In the genomic region with DNA sequence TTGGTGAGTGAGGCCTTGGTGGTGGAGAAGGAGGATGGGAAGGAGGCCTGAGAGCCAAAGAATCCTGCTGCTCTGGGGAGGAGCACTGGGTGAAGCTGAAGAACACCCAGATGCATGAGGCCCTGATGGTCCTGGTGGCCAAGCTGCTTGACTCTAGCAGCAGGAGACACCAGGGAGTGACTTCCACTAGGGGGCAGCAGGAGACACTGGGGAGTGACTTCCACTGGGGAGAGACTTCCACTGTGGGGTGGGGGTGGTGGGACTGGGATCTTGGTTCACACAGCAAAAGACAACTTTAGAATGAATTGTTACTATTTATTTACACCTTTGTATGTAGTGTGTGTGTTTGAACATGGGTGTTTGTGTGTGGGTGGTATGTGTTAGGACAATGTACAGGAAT, we compare ENCODE assay signal across 9 mouse cellular contexts. TPM values are rescaled to one million over a fixed set of nuclear protein-coding genes. Genes with fewer than 3 reads are reported as not detected.
DNase-seq lines count a peak whose midpoint lies in the region; TF ChIP-seq lines count a peak whose summit lies in the region.
"Had no signal": no experiment of that assay in that cellular context is flagged by ENCODE, and none has a peak within 500 bp of the region (broad histone marks: within the 10 kb centered on the region; RNA-seq: fewer than 3 reads in every experiment).

No protein-coding gene starts in this region.

- no peak overlapping the region for H3K27ac ChIP-seq in gastrocnemius, adult 2 months

- DNase-seq in gastrocnemius, adult 2 months = peak; percentile 62
- DNase-seq in gastrocnemius, postnatal 36 days = no peak
- peak; percentile 33 for DNase-seq in ovary, postnatal 36 days (ENCODE audit: low spot score)
- no peak for DNase-seq in ovary, adult 18-20 months (ENCODE audit: low spot score)
- DNase-seq in embryo, embryonic 11 days = peak; percentile 46
- peak; percentile 63 for DNase-seq in lung, postnatal 10 days
- DNase-seq in thymus, postnatal 36 days = peak; percentile 69 to 74
- DNase-seq in cerebellum, adult 9-10 months = no peak

- no peak overlapping the region for H3K4me3 ChIP-seq in gastrocnemius, adult 2 months
- H3K4me3 ChIP-seq: myocyte had no signal

- intact Hi-C loops in gastrocnemius, adult 2 months (cut with DNase I) = no loop called here
- intact Hi-C loops in gastrocnemius, postnatal 36 days (cut with DNase I) = loop anchor here (5.0 kb wide), 1 partner anchor 48 kb away; no protein-coding TSS in a partner anchor

- TF ChIP-seq CTCF in gastrocnemius, adult 2 months (IDR thresholded peaks at IDR 0.05) = peak; percentile 62

RNA-seq across cellular contexts. Expression of a gene that starts 9.1 kb away (rescaled TPM):
- 10 to 100 TPM; 21.1 to 24.3 TPM for total RNA-seq in gastrocnemius, adult 2 months (2021)
- 10 to 100 TPM; 13.9 to 28.4 TPM for total RNA-seq in gastrocnemius, postnatal 36 days (2021)

RNA-seq across cellular contexts. Expression of a gene that starts 15.2 kb away (rescaled TPM):
- total RNA-seq in gastrocnemius, adult 2 months (2021) = 1 to 10 TPM; 2.1 to 2.7 TPM
- 1 to 10 TPM; 3.2 to 4.5 TPM for total RNA-seq in gastrocnemius, postnatal 36 days (2021)

Comparison
In these comparisons a context has a peak if more than half of its experiments do, and no peak if none do; other contexts are left out.
1. DNase-seq: peak in gastrocnemius, adult 2 months (single experiment), ovary, postnatal 36 days (single experiment), embryo, embryonic 11 days (single experiment), lung, postnatal 10 days (single experiment) and thymus, postnatal 36 days (2 of 2); none in gastrocnemius, postnatal 36 days (0 of 2), ovary, adult 18-20 months (single experiment) and cerebellum, adult 9-10 months (single experiment).